Mouse (Mus musculus): ENCODE results near the gene Ccdc38. TPM values are rescaled to one million over a fixed set of nuclear protein-coding genes. Genes with fewer than 3 reads are reported as not detected.
A peak's percentile ranks its signal among the peaks of the same experiment; 100 is the strongest.

Gene Ccdc38
- polyA plus RNA-seq, 1 experiment from 2014 or later, result 0.12 TPM

DNA sequence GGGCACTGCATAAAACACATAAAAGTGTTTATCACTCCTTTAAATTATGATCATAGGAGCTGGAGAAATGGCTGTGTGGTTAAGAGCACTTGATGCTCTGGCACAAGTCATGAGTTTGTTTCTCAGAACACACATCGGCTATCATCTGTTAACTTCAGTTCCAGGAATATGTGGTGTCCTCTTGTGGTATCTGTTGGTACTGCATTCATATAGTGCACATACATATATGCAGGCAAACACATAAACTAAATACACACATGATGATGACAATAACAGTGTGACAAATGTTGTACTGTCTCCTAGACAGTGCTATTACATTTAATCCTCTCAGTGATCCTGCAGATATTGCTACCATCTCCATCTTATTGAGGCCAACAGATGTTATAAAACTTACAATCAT lies 62.8 kb downstream of the Ccdc38 start:
- TF ChIP-seq CTCF (IDR thresholded peaks at IDR 0.05), result peak; percentile 26
- ATAC-seq (no peak), DNase-seq (ENCODE audit: low read depth, low spot score) (no peak)
- in situ Hi-C loops (cut with MboI; ENCODE audit: low pct_unique_long_range_greater_than_20kb), result no loop called here
- CTCF ChIA-PET, result interaction anchor here (0.6 to 1.2 kb wide), 2 partner anchors 14 to 59 kb away, joined by 3 read pairs; no protein-coding TSS in a partner anchor
- H3K27me3 ChIP-seq, result no peaks in the 10 kb centered on the region
- POLR2A ChIA-PET, result interaction anchor here (1.0 kb wide), 1 partner anchor 38 kb away, joined by 5 read pairs; no protein-coding TSS in a partner anchor

DNA sequence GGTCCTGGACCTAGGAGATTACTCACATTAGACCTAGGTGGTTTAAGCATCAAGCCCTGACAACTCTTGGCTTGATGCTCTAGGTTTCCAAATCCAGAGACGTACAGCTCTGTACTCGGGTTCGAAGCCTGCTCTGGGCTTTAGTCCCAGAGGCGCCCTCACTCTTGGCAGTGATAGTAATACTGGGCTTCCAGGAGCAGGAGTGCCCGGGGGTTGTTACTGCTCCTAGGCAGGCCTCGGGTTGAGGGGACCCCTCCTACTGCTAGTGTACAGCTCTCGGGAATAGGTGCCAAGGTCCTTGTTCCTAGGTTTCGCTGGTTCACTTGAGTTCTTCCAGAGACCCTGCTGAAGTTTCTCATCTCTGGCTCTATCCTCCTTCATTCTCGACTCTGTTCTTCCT lies 65.9 kb downstream of the Ccdc38 start:
- ChIA-PET POLR2A (interaction anchor here (0.9 kb wide), 1 partner anchor 9 kb away, joined by 4 read pairs; no protein-coding TSS in a partner anchor), CTCF (interaction anchor here (1.2 to 1.4 kb wide), 2 partner anchors 117 to 212 kb away, joined by 4 read pairs; no protein-coding TSS in a partner anchor)
- in situ Hi-C loops (cut with MboI; ENCODE audit: low pct_unique_long_range_greater_than_20kb), result no loop called here
- no peaks in the 10 kb centered on the region for H3K27me3 ChIP-seq
- no peak for ATAC-seq
- no peak for TF ChIP-seq CTCF (IDR thresholded peaks at IDR 0.05)
- no peak for DNase-seq (ENCODE audit: low read depth, low spot score)

DNA sequence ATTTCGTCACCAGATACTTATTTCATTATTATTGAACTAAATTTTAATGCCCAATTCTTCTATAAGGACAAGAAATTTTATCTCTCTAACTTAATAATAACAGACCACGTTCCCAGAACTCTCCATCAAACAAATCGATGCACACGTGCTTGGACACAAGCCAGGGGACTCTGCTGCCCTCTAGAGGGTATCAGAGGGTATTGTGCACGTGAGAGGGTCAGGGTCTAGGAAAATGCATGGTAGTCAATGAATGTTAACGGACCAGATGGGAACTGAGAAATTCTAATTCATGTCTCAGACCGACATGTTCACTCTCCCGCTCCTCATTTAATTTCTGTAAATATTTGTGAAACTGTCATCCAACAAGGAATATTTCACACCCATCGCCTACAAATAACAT lies 67.6 kb downstream of the Ccdc38 start:
- H3K27me3 ChIP-seq, result no peaks in the 10 kb centered on the region
- no peak for ATAC-seq
- no peak for DNase-seq (ENCODE audit: low read depth, low spot score)
- in situ Hi-C loops (cut with MboI; ENCODE audit: low pct_unique_long_range_greater_than_20kb), result no loop called here
- ChIA-PET CTCF (interaction anchor here (1.2 kb wide), 1 partner anchor 9 kb away, joined by 5 read pairs; no protein-coding TSS in a partner anchor), POLR2A (no interaction called here)
- peak; percentile 35 for TF ChIP-seq CTCF (IDR thresholded peaks at IDR 0.05)

DNA sequence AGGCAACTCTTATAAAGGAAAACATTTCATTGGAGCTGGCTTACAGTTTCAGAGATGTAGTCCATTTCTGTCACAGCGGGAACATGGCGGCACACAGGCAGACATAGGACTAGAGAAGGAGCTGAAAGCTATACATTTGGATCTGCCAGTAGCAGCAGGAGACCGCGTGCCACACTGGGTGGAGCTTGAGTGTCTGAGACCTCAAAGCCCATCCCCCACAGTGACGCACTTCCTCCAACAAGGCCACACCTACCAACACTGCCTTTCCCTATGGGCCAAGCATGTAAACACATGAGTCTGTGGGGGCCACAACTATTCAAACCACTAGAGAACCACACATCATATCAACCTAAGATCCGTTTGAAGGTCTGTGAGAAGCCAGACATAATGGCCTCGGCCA lies 68.8 kb downstream of the Ccdc38 start:
- no peak for ATAC-seq
- TF ChIP-seq CTCF (IDR thresholded peaks at IDR 0.05), result no peak
- ChIA-PET POLR2A (interaction anchor here (0.7 kb wide), 1 partner anchor 9 kb away, joined by 3 read pairs; no protein-coding TSS in a partner anchor), CTCF (interaction anchor here (0.9 to 1.6 kb wide), 2 partner anchors 161 to 204 kb away, joined by 3 to 4 read pairs; no protein-coding TSS in a partner anchor)
- DNase-seq (ENCODE audit: low read depth, low spot score), result no peak
- no peaks in the 10 kb centered on the region for H3K27me3 ChIP-seq
- in situ Hi-C loops (cut with MboI; ENCODE audit: low pct_unique_long_range_greater_than_20kb), result no loop called here

DNA sequence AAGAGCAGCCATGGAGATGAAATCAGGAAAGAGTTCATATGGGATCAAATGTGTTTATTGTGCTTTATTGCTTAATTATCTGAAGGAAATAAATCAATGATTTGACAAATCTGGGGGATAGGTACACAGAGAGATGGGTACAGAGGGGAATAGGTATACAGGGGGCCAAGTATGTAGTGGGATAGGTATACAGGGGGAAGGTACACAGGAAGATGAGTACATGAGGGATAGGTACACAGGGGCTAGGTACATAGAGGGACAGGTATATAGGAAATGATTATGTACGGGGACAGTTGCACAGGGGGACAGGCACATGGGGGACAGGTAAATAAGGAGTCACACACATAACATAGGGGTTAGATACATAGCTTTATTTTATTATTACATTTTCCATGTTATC lies 70.5 kb downstream of the Ccdc38 start:
- no peaks in the 10 kb centered on the region for H3K27me3 ChIP-seq
- ChIA-PET POLR2A (interaction anchor here (0.8 kb wide), 1 partner anchor 203 kb away, joined by 3 read pairs; no protein-coding TSS in a partner anchor), CTCF (interaction anchor here (0.9 to 1.9 kb wide), 6 partner anchors 9 to 202 kb away, joined by 3 to 5 read pairs (median 4); no protein-coding TSS in a partner anchor)
- in situ Hi-C loops (cut with MboI; ENCODE audit: low pct_unique_long_range_greater_than_20kb), result no loop called here
- no peak for ATAC-seq
- DNase-seq (ENCODE audit: low read depth, low spot score), result no peak
- no peak for TF ChIP-seq CTCF (IDR thresholded peaks at IDR 0.05)

DNA sequence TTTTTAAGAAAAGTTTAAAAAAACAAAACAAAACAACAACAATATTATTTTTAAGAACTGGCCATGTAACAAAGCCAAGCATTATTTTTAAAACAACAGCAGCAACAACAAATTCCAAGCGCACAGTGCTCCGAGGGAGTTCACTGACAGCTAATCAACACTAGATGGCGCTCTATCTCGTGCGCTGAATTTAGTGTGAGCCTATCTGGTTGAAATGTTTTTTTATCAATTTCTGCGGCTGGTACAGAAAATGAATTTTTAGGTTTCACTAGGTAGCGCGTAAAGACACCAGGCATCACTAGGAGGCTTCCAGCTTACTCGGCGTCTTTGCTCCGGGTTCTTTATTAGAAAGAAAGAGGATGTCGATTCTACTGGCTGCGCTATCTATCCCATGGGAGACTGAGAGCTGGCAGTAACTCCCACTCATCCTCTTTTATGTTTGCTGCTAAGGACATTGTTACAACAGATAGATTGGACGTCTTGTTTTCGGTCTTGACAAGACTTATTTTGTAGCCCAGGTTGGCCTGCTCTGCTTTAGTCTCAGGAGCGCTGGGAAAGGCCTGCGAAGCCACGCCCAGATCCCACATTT lies 71.1 kb downstream of the Ccdc38 start:
- TF ChIP-seq CTCF (IDR thresholded peaks at IDR 0.05), result peak; percentile 70
- CTCF ChIA-PET, result interaction anchor here (1.0 to 1.9 kb wide), 5 partner anchors 9 to 201 kb away, joined by 3 to 5 read pairs (median 4); no protein-coding TSS in a partner anchor

DNA sequence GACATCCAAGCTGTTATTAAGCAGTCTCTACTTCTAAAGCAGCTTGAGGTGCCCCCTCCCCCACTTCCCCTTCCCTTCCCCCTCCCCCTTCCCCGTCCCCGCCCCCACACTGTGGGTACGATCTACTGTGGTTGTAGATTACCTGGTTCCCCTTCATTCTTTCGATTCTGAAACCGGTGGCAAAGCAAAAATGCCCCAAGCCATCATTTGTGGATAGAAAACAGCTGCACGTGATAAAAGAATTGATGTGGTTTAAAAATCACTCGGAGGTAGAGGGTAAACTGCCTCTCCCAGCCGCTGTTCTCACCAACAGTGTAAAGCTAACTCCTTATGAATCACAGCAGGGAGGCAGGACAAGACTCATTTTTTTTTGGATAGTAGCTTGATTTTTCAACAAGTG lies 74.4 kb downstream of the Ccdc38 start:
- in situ Hi-C loops (cut with MboI; ENCODE audit: low pct_unique_long_range_greater_than_20kb), result no loop called here
- ChIA-PET POLR2A (interaction anchor here (1.1 kb wide), 1 partner anchor 8 kb away, joined by 4 read pairs; no protein-coding TSS in a partner anchor), CTCF (interaction anchor here (1.0 kb wide), 1 partner anchor 18 kb away, joined by 3 read pairs; no protein-coding TSS in a partner anchor)
- no peak for TF ChIP-seq CTCF (IDR thresholded peaks at IDR 0.05)
- ATAC-seq, result no peak
- no peaks in the 10 kb centered on the region for H3K27me3 ChIP-seq
- DNase-seq (ENCODE audit: low read depth, low spot score), result no peak

More for the DNA sequence above, 71.1 kb downstream of the Ccdc38 start:
- no peaks in the 10 kb centered on the region for H3K27me3 ChIP-seq
- ATAC-seq, result no peak
- no peak for DNase-seq (ENCODE audit: low read depth, low spot score)
- POLR2A ChIA-PET, result interaction anchor here (0.8 kb wide), 1 partner anchor 202 kb away, joined by 3 read pairs; no protein-coding TSS in a partner anchor
- in situ Hi-C loops (cut with MboI; ENCODE audit: low pct_unique_long_range_greater_than_20kb), result no loop called here

DNA sequence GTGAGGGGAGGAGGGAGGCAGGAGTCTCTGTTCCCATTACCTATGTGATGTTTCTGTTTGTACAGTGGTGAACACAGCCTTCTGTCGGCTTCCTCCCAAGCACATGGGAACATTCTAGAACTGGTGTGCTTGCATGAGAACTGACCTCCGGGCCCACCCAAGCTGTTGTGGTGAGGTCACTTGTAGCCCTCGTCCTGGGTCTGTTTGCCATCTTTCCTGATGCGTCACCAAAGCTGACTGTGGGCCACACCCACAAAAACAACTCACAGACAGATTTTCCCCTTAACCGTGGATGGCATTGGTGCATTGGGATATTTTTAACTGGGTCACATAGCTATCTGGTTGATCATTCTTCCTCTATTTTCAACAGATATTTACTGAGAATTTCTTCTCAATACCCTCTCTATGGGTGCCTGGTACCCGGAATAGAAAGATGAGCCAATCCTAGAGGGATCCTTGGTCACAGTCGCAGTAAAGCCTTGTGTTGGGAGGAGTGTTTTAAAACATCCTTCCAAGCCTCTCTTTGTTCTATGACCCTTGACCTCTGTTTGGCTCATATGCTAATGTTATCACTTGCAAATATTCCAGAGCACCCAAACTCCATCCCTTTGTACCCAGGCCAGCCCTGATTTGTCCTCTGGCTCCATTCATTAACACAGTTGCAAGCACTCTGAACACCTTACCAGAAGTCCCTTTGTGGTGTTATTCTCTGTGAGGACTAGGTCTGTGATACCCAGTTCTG lies 80.2 kb downstream of the Ccdc38 start:
- ChIA-PET POLR2A (interaction anchor here (0.6 to 1.6 kb wide), 2 partner anchors 17 to 204 kb away, joined by 3 to 4 read pairs; no protein-coding TSS in a partner anchor), CTCF (interaction anchor here (1.4 to 1.5 kb wide), 2 partner anchors 10 to 17 kb away, joined by 3 to 5 read pairs; no protein-coding TSS in a partner anchor)
- in situ Hi-C loops (cut with MboI; ENCODE audit: low pct_unique_long_range_greater_than_20kb), result no loop called here
- ATAC-seq (peak; percentile 35), DNase-seq (ENCODE audit: low read depth, low spot score) (no peak)
- TF ChIP-seq CTCF (IDR thresholded peaks at IDR 0.05), result no peak
- H3K27me3 ChIP-seq, result no peaks in the 10 kb centered on the region

DNA sequence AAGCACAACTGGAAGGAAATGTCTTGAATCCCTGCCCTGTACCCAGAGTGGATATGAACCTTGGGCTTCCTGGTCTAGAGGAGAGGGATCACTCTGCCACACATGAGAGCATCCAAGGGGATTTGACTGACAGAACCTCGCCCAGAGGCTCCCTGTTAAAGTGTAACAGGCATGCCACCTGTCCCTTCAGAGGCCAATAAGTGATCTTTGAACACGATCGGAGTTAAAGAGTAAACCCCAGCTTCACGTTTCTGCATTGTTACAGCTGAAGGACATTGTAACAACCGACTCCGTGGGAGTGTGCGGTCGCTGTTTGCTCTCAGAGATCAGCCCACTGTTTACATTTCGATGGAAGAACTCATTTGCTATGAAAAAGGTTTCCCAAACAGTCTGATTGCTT lies 83.3 kb downstream of the Ccdc38 start:
- no peaks in the 10 kb centered on the region for H3K27me3 ChIP-seq
- ChIA-PET CTCF (no interaction called here), POLR2A (no interaction called here)
- in situ Hi-C loops (cut with MboI; ENCODE audit: low pct_unique_long_range_greater_than_20kb), result no loop called here
- DNase-seq (ENCODE audit: low read depth, low spot score) (no peak), ATAC-seq (no peak)
- no peak for TF ChIP-seq CTCF (IDR thresholded peaks at IDR 0.05)

DNA sequence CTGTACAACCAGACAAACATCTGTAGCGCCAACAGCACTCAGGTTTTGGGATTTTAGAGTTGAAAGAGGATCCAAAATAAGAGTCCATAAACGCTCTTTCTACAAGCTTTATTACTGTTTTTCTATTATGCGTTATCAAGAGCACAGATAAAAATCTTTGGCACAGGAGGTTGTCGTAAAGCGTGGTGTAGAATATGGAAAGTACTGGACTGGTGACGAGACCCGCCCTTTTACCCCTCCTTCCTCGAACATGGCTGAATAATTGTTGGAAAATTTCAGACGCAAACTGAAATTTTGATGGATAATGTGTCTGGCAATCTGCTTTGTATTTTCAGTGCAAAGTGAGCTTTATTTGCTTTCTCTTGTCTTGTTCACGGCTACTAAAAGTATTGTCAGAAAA lies 83.7 kb downstream of the Ccdc38 start:
- DNase-seq (ENCODE audit: low read depth, low spot score) (no peak), ATAC-seq (no peak)
- no peaks in the 10 kb centered on the region for H3K27me3 ChIP-seq
- no peak for TF ChIP-seq CTCF (IDR thresholded peaks at IDR 0.05)
- POLR2A ChIA-PET, result no interaction called here
- CTCF ChIA-PET, result no interaction called here
- in situ Hi-C loops (cut with MboI; ENCODE audit: low pct_unique_long_range_greater_than_20kb), result no loop called here

Measured in Patski (cell line).